Mouse (Mus musculus): Measurements from ENCODE around the gene Amh. TPM values are rescaled to one million over a fixed set of nuclear protein-coding genes. Genes with fewer than 3 reads are reported as not detected.
"Not testable (repeated sequence)": the region's sequence is repeated elsewhere in the genome, so short reads cannot be mapped to it uniquely, and the experiment has no call there.

The Amh gene
- polyA plus RNA-seq, 1 experiment from 2014 or later, result not detected

DNA sequence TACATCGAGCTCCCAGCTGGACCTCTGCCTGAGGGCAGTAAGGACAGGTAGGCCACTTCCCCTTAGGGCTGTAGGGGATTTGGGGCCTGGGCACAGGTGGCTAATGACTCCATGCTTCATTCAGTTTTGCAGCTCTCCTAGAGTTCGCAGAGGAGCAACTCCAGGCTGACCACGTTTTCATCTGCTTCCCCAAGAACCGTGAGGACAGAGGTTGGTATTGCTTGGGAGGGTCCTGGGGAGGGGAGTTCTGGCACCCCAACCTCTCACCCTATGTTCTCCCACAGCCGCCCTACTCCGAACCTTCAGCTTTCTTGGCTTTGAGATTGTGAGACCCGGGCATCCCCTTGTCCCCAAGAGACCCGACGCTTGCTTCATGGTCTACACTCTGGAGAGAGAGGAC, 23.5 kb downstream of the Amh start:
- Histone ChIP-seq H3K4me1 (ENCODE audit: control insufficient read depth, insufficient read depth, low read depth, low read length) (peaks cover 12% of the 10 kb centered on the region), H3K4me3 (ENCODE audit: low read length) (peak overlapping the region; percentile 77; the same call in 1 of the 2 replicates), H3K36me3 (ENCODE audit: control insufficient read depth, insufficient read depth, low read length) (peaks cover 11% of the 10 kb centered on the region), H3K4me2 (ENCODE audit: low read length) (peak overlapping the region; percentile 98)
- H3K27me3 ChIP-seq (replicated peaks; ENCODE audit: control insufficient read depth, insufficient read depth, low read length); H3K9ac ChIP-seq (ENCODE audit: low read depth, low read length); H3K27ac ChIP-seq (ENCODE audit: low read depth, low read length); H3K9me3 ChIP-seq (ENCODE audit: control insufficient read depth, low read length); ATAC-seq: not testable (repeated sequence)
- WGBS, result 79% methylated on average over 9 of the region's 9 CpGs

DNA sequence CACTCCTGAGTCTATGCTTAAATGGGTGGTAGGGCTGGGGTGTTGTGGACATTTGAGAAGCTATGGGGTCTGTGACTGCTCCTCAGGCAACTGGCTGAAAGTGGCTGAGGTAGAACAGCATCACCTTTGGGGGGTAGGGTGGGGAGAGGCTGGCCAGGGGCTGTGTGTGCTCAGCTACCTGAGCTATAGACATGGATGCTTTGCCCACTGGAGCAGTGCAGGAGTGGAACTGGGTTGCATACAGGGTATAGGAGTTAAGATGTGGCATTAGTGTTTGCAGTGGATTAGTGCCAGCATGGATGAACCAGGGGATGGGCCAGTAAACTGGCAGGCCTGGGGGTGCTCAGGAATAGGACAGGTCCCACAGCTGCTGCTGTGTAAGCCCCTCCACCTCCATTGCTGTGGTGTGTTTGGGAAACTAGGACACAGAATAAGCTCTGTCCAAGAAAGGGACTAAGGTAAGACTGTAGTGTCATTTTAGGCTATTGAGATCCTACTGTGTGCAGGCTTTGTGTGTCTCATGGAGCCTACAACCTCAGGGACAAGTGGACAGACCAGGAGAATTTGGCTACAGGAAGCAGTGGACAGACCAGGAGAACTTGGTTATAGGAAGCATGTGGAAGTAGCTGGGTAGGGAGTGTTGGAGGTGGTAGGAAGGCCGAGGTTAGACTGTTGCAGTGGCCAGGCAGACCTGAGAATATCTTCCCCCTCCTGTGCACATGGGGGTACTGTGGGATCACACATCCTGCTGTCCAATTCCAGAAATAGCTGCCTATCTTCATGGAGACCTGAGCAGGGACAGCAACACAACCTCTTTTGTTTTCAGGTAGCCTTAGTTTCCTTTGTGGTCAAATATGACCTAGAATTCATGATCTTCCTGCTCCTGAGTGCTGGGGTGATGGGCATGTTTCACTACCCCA, 24.6 kb downstream of the Amh start:
- H3K36me3 ChIP-seq (ENCODE audit: control insufficient read depth, insufficient read depth, low read length), result peaks cover 14% of the 10 kb centered on the region
- no peak overlapping the region for H3K4me2 ChIP-seq (ENCODE audit: low read length)
- no peak overlapping the region for H3K4me3 ChIP-seq (ENCODE audit: low read length)
- H3K27me3 ChIP-seq (replicated peaks; ENCODE audit: control insufficient read depth, insufficient read depth, low read length), result peaks cover 10% of the 10 kb centered on the region
- no peak overlapping the region for H3K9ac ChIP-seq (ENCODE audit: low read depth, low read length)
- no peak for ATAC-seq
- H3K4me1 ChIP-seq (ENCODE audit: control insufficient read depth, insufficient read depth, low read depth, low read length), result peaks cover 12% of the 10 kb centered on the region
- 88% methylated on average over 1 of the region's 1 CpGs for WGBS
- no peak overlapping the region for H3K27ac ChIP-seq (ENCODE audit: low read depth, low read length)
- H3K9me3 ChIP-seq (ENCODE audit: control insufficient read depth, low read length), result 0 out of 2 replicates have a peak, but pooled peaks cover 1% of the 10 kb centered on the region

DNA sequence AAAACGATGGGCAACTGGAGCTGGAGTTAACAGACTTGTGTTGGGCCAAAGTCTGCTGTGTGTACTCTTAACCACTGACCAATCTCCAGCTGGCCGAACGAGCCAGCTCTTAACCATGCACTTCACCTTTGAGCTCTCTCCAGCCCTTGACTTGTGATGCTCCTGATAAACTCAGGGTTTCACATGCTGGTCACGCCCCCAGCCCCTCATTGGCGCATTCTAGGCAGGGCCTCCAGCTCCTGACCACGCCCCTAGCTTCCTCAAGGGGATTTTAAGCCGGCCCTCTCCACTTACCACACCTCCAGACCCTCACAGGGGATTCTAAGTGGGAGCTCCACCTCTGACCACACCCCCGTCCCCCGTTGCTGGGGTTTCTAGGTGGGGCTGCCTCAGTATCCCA, 26.1 kb downstream of the Amh start:
- H3K9me3 ChIP-seq (ENCODE audit: control insufficient read depth, low read length), result 0 out of 2 replicates have a peak, but pooled peaks cover 4% of the 10 kb centered on the region
- H3K4me2 ChIP-seq (ENCODE audit: low read length), result no peak overlapping the region
- WGBS, result 8% methylated on average over 9 of the region's 9 CpGs
- ATAC-seq, result no peak
- H3K27me3 ChIP-seq (replicated peaks; ENCODE audit: control insufficient read depth, insufficient read depth, low read length), result peaks cover 21% of the 10 kb centered on the region
- H3K4me1 ChIP-seq (ENCODE audit: control insufficient read depth, insufficient read depth, low read depth, low read length), result peaks cover 12% of the 10 kb centered on the region
- no peak overlapping the region for H3K9ac ChIP-seq (ENCODE audit: low read depth, low read length)
- H3K4me3 ChIP-seq (ENCODE audit: low read length), result no peak overlapping the region
- no peak overlapping the region for H3K27ac ChIP-seq (ENCODE audit: low read depth, low read length)
- H3K36me3 ChIP-seq (ENCODE audit: control insufficient read depth, insufficient read depth, low read length), result peaks cover 19% of the 10 kb centered on the region

DNA sequence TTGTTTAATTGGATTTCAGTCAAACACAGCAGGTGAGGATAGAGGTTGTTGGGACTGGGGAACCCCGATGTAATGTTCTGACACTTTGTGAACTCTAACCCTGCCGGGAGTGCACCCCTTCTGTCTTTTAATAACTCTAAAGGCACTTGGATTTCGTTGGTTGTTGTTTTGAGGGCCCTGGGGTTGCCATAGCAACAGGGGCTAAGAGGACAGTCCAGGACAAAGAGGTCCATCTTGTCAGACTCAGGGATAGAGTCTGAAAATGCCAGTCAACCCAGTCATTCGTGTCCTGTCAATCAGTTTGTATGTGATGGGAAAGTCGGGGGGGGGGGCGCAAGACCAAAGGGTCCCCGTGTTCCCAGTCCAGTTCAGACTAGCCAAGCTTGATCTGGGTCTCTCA, 27.8 kb downstream of the Amh start:
- no peak overlapping the region for H3K4me2 ChIP-seq (ENCODE audit: low read length)
- 48% methylated on average over 7 of the region's 7 CpGs for WGBS
- H3K27ac ChIP-seq (ENCODE audit: low read depth, low read length), result no peak overlapping the region
- peaks cover 19% of the 10 kb centered on the region for H3K36me3 ChIP-seq (ENCODE audit: control insufficient read depth, insufficient read depth, low read length)
- H3K27me3 ChIP-seq (replicated peaks; ENCODE audit: control insufficient read depth, insufficient read depth, low read length), result peaks cover 21% of the 10 kb centered on the region
- no peak overlapping the region for H3K4me3 ChIP-seq (ENCODE audit: low read length)
- no peak overlapping the region for H3K9ac ChIP-seq (ENCODE audit: low read depth, low read length)
- H3K9me3 ChIP-seq (ENCODE audit: control insufficient read depth, low read length), result 0 out of 2 replicates have a peak, but pooled peaks cover 4% of the 10 kb centered on the region
- no peak for ATAC-seq
- H3K4me1 ChIP-seq (ENCODE audit: control insufficient read depth, insufficient read depth, low read depth, low read length), result peaks cover 8% of the 10 kb centered on the region

DNA sequence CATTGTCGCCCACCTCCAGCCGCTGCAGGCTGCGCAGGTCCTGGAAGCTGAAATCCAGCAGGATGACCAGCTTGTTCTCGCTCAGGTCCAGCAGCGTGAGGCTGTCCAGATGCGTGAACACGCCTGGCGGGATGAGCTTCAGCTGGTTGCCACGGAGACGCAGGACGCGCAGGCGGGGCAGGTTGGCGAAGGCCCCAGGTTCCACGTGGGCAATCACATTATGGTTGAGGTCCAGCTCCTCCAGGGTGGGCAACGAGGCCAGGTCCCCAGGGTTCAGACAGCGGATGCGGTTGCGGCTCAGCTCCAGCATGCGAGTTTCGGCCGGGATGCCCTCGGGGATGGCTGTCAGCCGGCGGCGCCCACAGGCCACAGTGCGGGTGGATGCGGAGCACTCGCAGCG, 30.6 kb downstream of the Amh start:
- Histone ChIP-seq H3K9me3 (ENCODE audit: control insufficient read depth, low read length) (0 out of 2 replicates have a peak, but pooled peaks cover 4% of the 10 kb centered on the region), H3K4me3 (ENCODE audit: low read length) (no peak overlapping the region), H3K36me3 (ENCODE audit: control insufficient read depth, insufficient read depth, low read length) (peaks cover 8% of the 10 kb centered on the region; the same call in 1 of the 2 replicates), H3K4me1 (ENCODE audit: control insufficient read depth, insufficient read depth, low read depth, low read length) (no peaks in the 10 kb centered on the region; the same call in 1 of the 2 replicates), H3K4me2 (ENCODE audit: low read length) (0 out of 2 replicates have a peak overlapping the region, but pooled peaks have one; percentile 12), H3K27me3 (replicated peaks; ENCODE audit: control insufficient read depth, insufficient read depth, low read length) (peaks cover 21% of the 10 kb centered on the region), H3K27ac (ENCODE audit: low read depth, low read length) (no peak overlapping the region), H3K9ac (ENCODE audit: low read depth, low read length) (no peak overlapping the region; the same call in 1 of the 2 replicates)
- 0 out of 2 replicates have a peak, but pooled peaks have one; percentile 9 for ATAC-seq
- WGBS, result 43% methylated on average over 30 of the region's 30 CpGs

DNA sequence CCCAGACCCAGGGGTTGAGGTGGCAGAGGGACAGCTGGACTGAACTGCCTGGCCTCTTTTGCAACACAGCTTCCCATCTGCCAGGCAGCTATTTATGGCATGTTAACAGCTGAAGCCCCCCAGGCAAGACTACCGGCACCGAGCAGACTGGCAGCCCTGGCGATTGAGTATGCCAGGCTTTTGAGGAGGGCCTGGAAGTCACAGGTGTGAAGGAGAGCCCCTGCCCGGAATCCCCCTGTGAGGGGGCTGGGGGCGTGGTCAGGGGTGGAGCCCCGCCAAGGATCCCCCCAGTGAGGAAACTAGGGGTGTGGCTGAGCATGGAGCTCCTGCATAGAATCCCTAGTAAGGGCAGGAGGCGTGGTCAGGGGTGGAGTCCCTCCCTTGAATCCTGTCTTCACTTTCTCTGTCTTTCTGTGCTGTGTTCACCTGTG, 31.9 kb downstream of the Amh start:
- peaks cover 21% of the 10 kb centered on the region for H3K27me3 ChIP-seq (replicated peaks; ENCODE audit: control insufficient read depth, insufficient read depth, low read length)
- 44% methylated on average over 7 of the region's 7 CpGs for WGBS
- H3K4me1 ChIP-seq (ENCODE audit: control insufficient read depth, insufficient read depth, low read depth, low read length), result no peaks in the 10 kb centered on the region; the same call in none of the 2 replicates
- H3K9ac ChIP-seq (ENCODE audit: low read depth, low read length), result no peak overlapping the region
- 0 out of 2 replicates have a peak, but pooled peaks cover 4% of the 10 kb centered on the region for H3K9me3 ChIP-seq (ENCODE audit: control insufficient read depth, low read length)
- ATAC-seq, result no peak
- H3K4me3 ChIP-seq (ENCODE audit: low read length), result no peak overlapping the region
- no peak overlapping the region for H3K27ac ChIP-seq (ENCODE audit: low read depth, low read length)
- H3K4me2 ChIP-seq (ENCODE audit: low read length), result no peak overlapping the region
- H3K36me3 ChIP-seq (ENCODE audit: control insufficient read depth, insufficient read depth, low read length), result peaks cover 8% of the 10 kb centered on the region; the same call in 1 of the 2 replicates

DNA sequence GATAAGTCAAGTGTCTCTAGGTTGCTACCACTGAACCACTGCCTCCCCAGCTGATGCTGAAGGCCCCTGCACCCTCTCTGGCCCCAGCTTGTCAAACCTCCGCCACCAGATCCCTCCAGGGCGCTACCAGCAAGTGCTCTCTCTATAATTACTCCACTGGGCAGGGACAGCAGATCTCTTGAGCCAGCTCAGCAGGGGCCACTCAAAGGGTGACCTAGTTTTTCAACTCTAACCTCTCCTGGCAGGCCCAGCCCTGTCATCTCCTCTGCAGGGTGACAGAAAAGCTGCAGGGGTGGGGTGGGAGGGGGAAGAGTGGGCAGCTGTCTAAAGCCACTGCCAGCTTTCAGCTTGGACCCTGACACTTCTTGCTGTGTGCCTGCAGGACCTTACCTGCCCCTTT, 32.8 kb downstream of the Amh start:
- Histone ChIP-seq H3K4me3 (ENCODE audit: low read length) (no peak overlapping the region), H3K9ac (ENCODE audit: low read depth, low read length) (no peak overlapping the region), H3K27ac (ENCODE audit: low read depth, low read length) (no peak overlapping the region), H3K9me3 (ENCODE audit: control insufficient read depth, low read length) (0 out of 2 replicates have a peak, but pooled peaks cover 4% of the 10 kb centered on the region), H3K4me2 (ENCODE audit: low read length) (no peak overlapping the region), H3K4me1 (ENCODE audit: control insufficient read depth, insufficient read depth, low read depth, low read length) (peaks cover under 1% of the 10 kb centered on the region), H3K27me3 (replicated peaks; ENCODE audit: control insufficient read depth, insufficient read depth, low read length) (peaks cover 22% of the 10 kb centered on the region), H3K36me3 (ENCODE audit: control insufficient read depth, insufficient read depth, low read length) (peaks cover 8% of the 10 kb centered on the region; the same call in 1 of the 2 replicates)
- WGBS, result 23% methylated on average over 2 of the region's 2 CpGs
- ATAC-seq, result no peak

DNA sequence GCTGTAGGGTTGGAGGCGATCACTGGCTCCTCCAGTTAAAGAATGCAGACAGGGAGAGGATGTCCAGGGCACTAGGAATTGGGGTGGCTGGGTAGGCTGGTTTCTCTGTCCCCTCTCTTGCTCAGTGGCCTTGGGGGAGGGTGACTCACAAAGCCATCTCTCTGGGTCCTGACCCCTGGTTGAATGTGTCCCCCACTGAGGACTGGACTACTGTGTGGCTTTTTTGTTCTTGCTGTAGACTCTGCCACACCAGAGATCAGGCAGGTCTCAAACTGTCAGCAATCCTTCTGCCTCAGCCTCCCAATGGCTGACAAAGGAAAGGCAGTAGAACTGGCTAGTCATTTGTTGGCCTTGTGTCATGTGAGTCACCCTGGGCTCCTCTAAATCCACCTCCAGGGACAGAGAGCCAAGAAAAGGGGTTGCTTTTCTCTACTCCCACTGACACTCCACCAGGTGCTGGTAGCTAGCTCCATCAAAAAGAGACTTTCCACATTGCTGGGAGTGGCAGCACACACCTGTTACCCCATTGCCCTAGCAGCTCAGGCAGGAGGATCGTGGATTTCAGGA, 33.4 kb downstream of the Amh start:
- Histone ChIP-seq H3K27ac (ENCODE audit: low read depth, low read length) (no peak overlapping the region), H3K4me1 (ENCODE audit: control insufficient read depth, insufficient read depth, low read depth, low read length) (peaks cover 6% of the 10 kb centered on the region), H3K9ac (ENCODE audit: low read depth, low read length) (no peak overlapping the region), H3K4me3 (ENCODE audit: low read length) (no peak overlapping the region), H3K9me3 (ENCODE audit: control insufficient read depth, low read length) (0 out of 2 replicates have a peak, but pooled peaks cover 4% of the 10 kb centered on the region), H3K4me2 (ENCODE audit: low read length) (no peak overlapping the region), H3K36me3 (ENCODE audit: control insufficient read depth, insufficient read depth, low read length) (peaks cover 8% of the 10 kb centered on the region; the same call in 1 of the 2 replicates), H3K27me3 (replicated peaks; ENCODE audit: control insufficient read depth, insufficient read depth, low read length) (peaks cover 27% of the 10 kb centered on the region)
- 70% methylated on average over 2 of the region's 2 CpGs for WGBS
- ATAC-seq, result no peak

DNA sequence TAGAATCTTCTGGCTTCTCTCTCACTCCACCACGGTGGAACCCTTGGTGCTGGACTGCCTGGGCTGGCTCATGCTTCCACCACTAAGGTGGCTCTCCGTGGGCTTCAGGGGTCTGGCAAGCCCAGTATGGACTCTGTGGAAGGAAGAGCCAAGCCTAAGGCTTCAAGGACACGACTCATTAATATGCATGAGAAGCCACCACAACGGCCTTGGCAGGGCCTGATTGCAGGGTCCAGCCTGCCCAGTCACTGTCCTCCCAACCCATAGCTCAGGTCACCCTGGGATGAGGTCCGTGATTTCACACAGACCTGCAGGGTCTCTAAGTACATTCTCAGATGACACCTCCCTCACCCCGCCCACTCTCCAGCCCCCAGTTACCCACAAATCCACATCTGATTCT, 34.8 kb downstream of the Amh start:
- Histone ChIP-seq H3K4me2 (ENCODE audit: low read length) (no peak overlapping the region), H3K9ac (ENCODE audit: low read depth, low read length) (no peak overlapping the region), H3K36me3 (ENCODE audit: control insufficient read depth, insufficient read depth, low read length) (peaks cover 3% of the 10 kb centered on the region; the same call in 1 of the 2 replicates), H3K27me3 (replicated peaks; ENCODE audit: control insufficient read depth, insufficient read depth, low read length) (peaks cover 18% of the 10 kb centered on the region), H3K27ac (ENCODE audit: low read depth, low read length) (no peak overlapping the region), H3K4me3 (ENCODE audit: low read length) (no peak overlapping the region), H3K9me3 (ENCODE audit: control insufficient read depth, low read length) (0 out of 2 replicates have a peak, but pooled peaks cover under 1% of the 10 kb centered on the region), H3K4me1 (ENCODE audit: control insufficient read depth, insufficient read depth, low read depth, low read length) (peaks cover 13% of the 10 kb centered on the region)
- WGBS, result 51% methylated on average over 6 of the region's 6 CpGs
- ATAC-seq, result no peak
